Mouse (Mus musculus) ovary, postnatal 14 days (tissue): ENCODE measurements around the gene Csnk2a1.

ENCODE experiments used
- DNase-seq: peaks from one replicate; pipeline ENCODE4 v3.0.0; 2022; ENCODE audit warnings: low spot score

Gene Csnk2a1

DNA sequence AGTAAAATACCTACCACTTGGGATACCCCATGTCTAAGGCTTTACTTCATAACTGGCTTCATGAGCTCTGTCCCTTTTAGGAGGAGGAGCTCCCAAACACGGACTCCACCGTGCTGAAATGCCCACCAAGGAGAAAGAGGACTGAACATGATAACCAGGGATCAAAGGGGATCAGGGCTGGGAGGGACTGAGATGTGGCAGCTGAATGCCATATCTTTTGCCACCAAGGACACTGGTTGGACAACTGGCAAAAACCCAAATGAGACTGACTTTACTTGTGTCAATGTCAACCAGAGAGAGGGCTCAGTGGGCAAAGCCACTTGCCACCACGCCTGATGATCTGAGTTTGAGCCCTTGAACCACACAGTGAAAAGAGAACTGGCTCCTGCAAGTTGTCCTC is 98.2 kb downstream of the Csnk2a1 start:
- no peak for DNase-seq

DNA sequence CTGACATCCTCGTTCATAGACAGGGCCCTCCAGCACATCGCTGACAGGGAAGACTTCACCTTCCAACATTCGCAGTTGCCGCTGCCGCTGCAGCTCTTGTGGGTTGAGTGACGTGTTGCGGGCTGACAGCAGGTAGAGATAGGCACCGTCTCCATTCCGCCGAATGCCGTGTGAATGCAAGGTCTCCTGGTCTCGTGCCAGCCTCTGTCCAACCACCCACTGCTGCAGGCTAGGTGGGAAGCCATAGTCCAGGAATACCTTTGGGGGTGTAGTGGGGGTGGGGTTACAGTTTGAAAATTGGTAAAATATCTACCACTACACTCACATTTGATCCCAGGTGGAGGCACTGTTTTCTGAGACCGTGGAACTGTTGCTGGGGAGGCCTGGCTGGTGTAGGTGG is 99.5 kb downstream of the Csnk2a1 start:
- no peak for DNase-seq

DNA sequence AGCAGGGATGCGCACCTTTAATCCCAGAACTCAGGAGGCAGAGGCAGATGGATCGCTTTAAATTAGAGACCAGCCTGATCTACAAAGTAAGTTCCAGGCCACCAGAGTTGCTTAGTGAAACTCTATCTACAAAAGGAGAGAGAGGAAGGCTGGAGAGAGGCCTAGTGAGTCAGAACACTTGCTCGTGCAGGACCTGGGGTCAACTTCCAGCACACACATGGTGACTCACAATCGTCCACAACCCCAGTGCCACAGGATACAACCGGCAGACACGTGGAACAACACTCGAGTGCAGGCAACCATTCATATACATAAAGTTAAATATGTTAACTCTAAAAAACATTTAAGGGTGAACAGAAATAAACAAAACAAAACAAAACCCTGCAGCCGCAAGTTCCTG is 100.0 kb downstream of the Csnk2a1 start:
- DNase-seq, result no peak

DNA sequence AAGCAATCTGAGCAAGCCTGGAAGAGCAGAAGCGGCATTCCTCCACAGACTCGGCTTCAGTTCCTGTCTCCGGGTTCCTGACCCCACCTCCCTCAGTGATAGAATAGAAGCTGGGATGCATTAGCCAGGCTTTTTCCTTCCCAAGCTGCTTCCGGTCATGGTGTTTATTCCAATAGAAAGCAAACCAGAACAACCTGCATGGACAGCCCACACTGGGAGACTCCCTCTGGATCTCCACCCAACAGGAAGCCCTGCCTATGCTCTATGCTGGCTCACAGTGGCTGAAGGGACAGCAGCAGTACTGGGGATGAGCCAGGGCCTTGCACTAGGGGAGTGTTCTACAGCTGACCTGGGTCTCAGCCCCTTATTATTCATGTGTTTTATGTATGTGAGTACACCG is 101.3 kb downstream of the Csnk2a1 start:
- DNase-seq, result no peak

DNA sequence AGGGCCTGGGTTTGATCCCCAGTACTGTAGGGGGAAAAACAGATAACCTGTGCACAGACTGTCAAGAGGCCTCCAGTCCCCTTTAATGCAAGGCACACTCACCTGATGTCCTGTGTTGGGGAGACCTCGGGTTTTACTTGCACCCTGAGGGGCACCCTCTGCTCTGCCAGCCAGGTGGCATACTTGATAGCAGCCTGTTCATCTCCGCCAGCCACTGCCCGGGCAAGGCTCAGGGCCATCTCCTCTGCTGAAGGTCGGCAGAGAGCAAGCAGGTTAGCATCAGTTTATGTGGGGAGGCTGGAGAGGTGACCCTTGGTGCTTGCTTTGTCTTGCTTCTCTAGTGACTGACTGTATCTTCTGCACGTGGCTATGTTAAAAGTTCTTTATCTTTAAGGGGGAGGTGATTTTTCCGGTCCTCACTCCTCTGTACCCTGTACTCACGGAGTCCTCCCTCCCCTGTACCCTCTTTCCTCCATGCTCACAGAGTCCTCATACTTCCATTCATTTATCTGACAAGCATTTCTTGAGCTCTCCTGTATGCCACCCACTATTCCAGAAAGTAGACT is 104.3 kb downstream of the Csnk2a1 start:
- DNase-seq, result no peak
